Mouse (Mus musculus) olfactory bulb, adult 2 months (tissue): ENCODE measurements around the gene Epas1.

ENCODE experiments used
- CTCF ChIP-seq: fragments of 200-500 bp; IDR thresholded peaks from 2 replicates; pipeline ENCODE4 v1.5.1; 2012; ENCODE audit warnings: low read depth, mild to moderate bottlenecking, low read length, moderate library complexity; ENCODE audit not compliant: insufficient read depth
- POLR2A ChIP-seq: fragments of 200-500 bp; IDR thresholded peaks from 2 replicates; pipeline ENCODE4 v1.6.1; 2012; ENCODE audit warnings: mild to moderate bottlenecking, low read depth, low read length, moderate library complexity; ENCODE audit not compliant: insufficient read depth

DNA sequence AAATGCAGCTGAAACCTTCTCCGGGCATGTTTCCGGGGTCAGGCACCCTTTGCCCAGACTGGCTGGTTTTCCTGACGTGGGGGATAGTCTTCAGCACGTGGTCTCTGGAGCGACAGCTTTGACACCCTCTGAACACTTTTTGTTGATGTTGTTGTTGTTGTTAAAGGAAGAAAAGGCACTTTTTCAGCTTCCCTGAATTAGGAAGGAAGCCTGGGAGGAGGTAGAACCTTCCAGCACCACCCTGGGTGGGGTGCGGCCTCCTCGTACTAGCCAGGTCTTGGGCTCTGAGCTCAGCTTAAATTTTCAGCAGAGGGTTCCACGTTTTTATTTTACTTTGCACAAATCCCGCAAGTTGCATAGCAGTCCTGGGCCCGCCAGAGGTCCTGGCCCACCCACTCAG, 49.6 kb downstream of the Epas1 start:
- TF ChIP-seq CTCF (no peak), POLR2A (no peak)
